ENCODE assay signal across 16 mouse cellular contexts in the genomic region with DNA sequence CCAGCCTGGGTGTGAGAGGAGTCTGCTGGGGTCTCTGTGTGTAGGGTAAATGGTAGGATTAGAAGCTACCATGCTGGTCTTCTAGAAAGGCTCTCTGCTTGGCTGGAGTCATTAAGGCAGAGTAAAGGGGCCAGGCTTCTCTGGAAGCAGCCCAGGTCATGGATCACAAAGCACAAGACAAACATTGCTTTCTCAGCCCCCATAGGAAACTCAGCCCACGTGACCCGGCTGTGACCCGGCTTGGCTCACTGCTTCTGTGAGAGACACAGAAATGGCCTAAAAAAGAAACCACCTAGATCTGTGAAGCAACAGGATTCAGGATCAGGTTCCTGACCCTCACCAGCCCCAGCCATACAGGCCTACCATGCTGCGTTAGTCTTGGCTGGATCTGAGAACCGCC. TPM values are rescaled to one million over a fixed set of nuclear protein-coding genes. Genes with fewer than 3 reads are reported as not detected.
DNase-seq lines count a peak whose midpoint lies in the region; ATAC-seq and TF ChIP-seq lines count a peak whose summit lies in the region.
"Had no signal": no experiment of that assay in that cellular context is flagged by ENCODE, and none has a peak within 500 bp of the region (broad histone marks: within the 10 kb centered on the region; RNA-seq: fewer than 3 reads in every experiment).

No protein-coding gene starts in this region.

- peak; percentile 40; the same call in 1 of the 2 replicates for TF ChIP-seq EP300 in CH12.LX (IDR thresholded peaks at IDR 0.05; ENCODE audit: low read length)

- H3K36me3 ChIP-seq in heart, embryonic 10.5 days, result no peaks in the 10 kb centered on the region
- peaks cover 4 to 6% of the 10 kb centered on the region in 2 experiments for H3K36me3 ChIP-seq in CH12.LX (replicated peaks in 1 of 2; ENCODE audit: control insufficient read depth in 1 of 2, insufficient read depth in 1 of 2, low read length in 1 of 2)
- no peaks in the 10 kb centered on the region for H3K36me3 ChIP-seq in kidney, embryonic 14.5 days (ENCODE audit: control insufficient read depth, insufficient read depth, low read length)
- H3K36me3 ChIP-seq in forebrain, embryonic 16.5 days (ENCODE audit: control insufficient read depth, insufficient read depth), result no peaks in the 10 kb centered on the region
- H3K36me3 ChIP-seq: limb, embryonic 12.5 days had no signal

- TF ChIP-seq POLR2A in CH12.LX (IDR thresholded peaks at IDR 0.05; ENCODE audit: low read depth, low read length), result no peak

- ATAC-seq in kidney, embryonic 14.5 days (ENCODE audit: low FRiP score, low TSS enrichment), result peak; percentile 73
- no peak for ATAC-seq in forebrain, embryonic 16.5 days
- ATAC-seq in erythroblast, adult 5-6 weeks (replicated peaks; ENCODE audit: low FRiP score, poor library complexity, severe bottlenecking), result no peak
- ATAC-seq: forebrain, embryonic 13.5 days had no signal

- no peak for DNase-seq in heart, embryonic 10.5 days (ENCODE audit: low spot score)
- no peak for DNase-seq in heart, postnatal 14 days
- peak; percentile 86 for DNase-seq in CH12.LX (ENCODE audit: extremely low read depth)
- DNase-seq in spleen, adult 12 weeks (ENCODE audit: low spot score), result peak; percentile 54
- DNase-seq in frontal cortex, adult 2 months (ENCODE audit: extremely low spot score in 1 of 2, low spot score in 1 of 2), result no peak
- DNase-seq: adrenal gland, postnatal 14 days; heart, postnatal 10 days had no signal

- 0 out of 2 replicates have a peak, but pooled peaks cover 2% of the 10 kb centered on the region for H3K27me3 ChIP-seq in heart, embryonic 10.5 days (ENCODE audit: insufficient read depth, poor library complexity, severe bottlenecking)
- no peaks in the 10 kb centered on the region for H3K27me3 ChIP-seq in CH12.LX (replicated peaks)
- H3K27me3 ChIP-seq in kidney, embryonic 14.5 days (ENCODE audit: control insufficient read depth, insufficient read depth, low read length), result no peaks in the 10 kb centered on the region
- H3K27me3 ChIP-seq in forebrain, embryonic 16.5 days (replicated peaks; ENCODE audit: control insufficient read depth, insufficient read depth, low read length), result no peaks in the 10 kb centered on the region
- H3K27me3 ChIP-seq: forebrain, embryonic 13.5 days; limb, embryonic 12.5 days had no signal

- 70% methylated on average over 5 of the region's 5 CpGs for WGBS in heart, embryonic 10.5 days
- 23% methylated on average over 5 of the region's 5 CpGs for WGBS in kidney, embryonic 14.5 days
- WGBS in forebrain, embryonic 16.5 days, result 62% methylated on average over 5 of the region's 5 CpGs

- intact Hi-C loops in heart, postnatal 14 days (cut with DNase I), result loop anchor here (1.0 kb wide), 1 partner anchor 23 kb away; no protein-coding TSS in a partner anchor

- in situ Hi-C loops in CH12.LX (cut with MboI; ENCODE audit: low pct_ligation_motif_present, low pct_unique_long_range_greater_than_20kb, low sequenced_read_pairs), result loop anchor here (5.0 to 25.0 kb wide), 4 partner anchors 38 to 437 kb away; a partner anchor contains a TSS

- H3K4me3 ChIP-seq in heart, embryonic 10.5 days, result no peak overlapping the region
- H3K4me3 ChIP-seq in CH12.LX (replicated peaks in 1 of 3; ENCODE audit: low read depth in 2 of 3, low read length in 2 of 3, poor library complexity in 1 of 3), result no peak overlapping the region
- H3K4me3 ChIP-seq in kidney, embryonic 14.5 days (ENCODE audit: low read length), result no peak overlapping the region
- no peak overlapping the region for H3K4me3 ChIP-seq in forebrain, embryonic 16.5 days (replicated peaks; ENCODE audit: low read length)
- H3K4me3 ChIP-seq: forebrain, embryonic 13.5 days; limb, embryonic 12.5 days had no signal

- peak overlapping the region; percentile 70 for H3K4me2 ChIP-seq in CH12.LX (ENCODE audit: insufficient read depth, low read depth, poor library complexity, severe bottlenecking)
- H3K4me2 ChIP-seq in kidney, embryonic 14.5 days (replicated peaks; ENCODE audit: low read depth, low read length), result no peak overlapping the region
- no peak overlapping the region for H3K4me2 ChIP-seq in forebrain, embryonic 16.5 days (ENCODE audit: low read length)
- H3K4me2 ChIP-seq: forebrain, embryonic 13.5 days; limb, embryonic 12.5 days had no signal

- peak overlapping the region; percentile 71 for H3K27ac ChIP-seq in heart, embryonic 10.5 days
- H3K27ac ChIP-seq in CH12.LX (ENCODE audit: insufficient read depth, low read depth), result peak overlapping the region; percentile 77
- H3K27ac ChIP-seq in kidney, embryonic 14.5 days (ENCODE audit: low read depth, low read length), result peak overlapping the region; percentile 39; the same call in 1 of the 2 replicates
- H3K27ac ChIP-seq in forebrain, embryonic 16.5 days (ENCODE audit: low read length), result no peak overlapping the region
- H3K27ac ChIP-seq: forebrain, embryonic 13.5 days; limb, embryonic 12.5 days had no signal

- H3K79me2 ChIP-seq in CH12.LX (replicated peaks; ENCODE audit: control insufficient read depth, extremely low read depth, insufficient read depth, poor library complexity, severe bottlenecking), result no peaks in the 10 kb centered on the region

- dilution Hi-C loops in CH12.LX (cut with MboI; ENCODE audit: extremely low pct_ligation_motif_present, extremely low pct_unique_long_range_greater_than_20kb, low sequenced_read_pairs), result no loop called here

- H3K4me1 ChIP-seq in heart, embryonic 10.5 days, result peaks cover 49% of the 10 kb centered on the region
- peaks cover 26 to 52% of the 10 kb centered on the region in 2 experiments for H3K4me1 ChIP-seq in CH12.LX (ENCODE audit: control insufficient read depth in 1 of 2, insufficient read depth in 2 of 2)
- peaks cover 14% of the 10 kb centered on the region for H3K4me1 ChIP-seq in kidney, embryonic 14.5 days (ENCODE audit: control insufficient read depth, insufficient read depth, low read length)
- no peaks in the 10 kb centered on the region for H3K4me1 ChIP-seq in forebrain, embryonic 16.5 days (replicated peaks; ENCODE audit: control insufficient read depth, insufficient read depth, low read length)
- H3K4me1 ChIP-seq: forebrain, embryonic 13.5 days had no signal

- no peaks in the 10 kb centered on the region for H3K9me3 ChIP-seq in heart, embryonic 10.5 days
- H3K9me3 ChIP-seq in CH12.LX (replicated peaks; ENCODE audit: low read length), result no peaks in the 10 kb centered on the region
- H3K9me3 ChIP-seq in kidney, embryonic 14.5 days (ENCODE audit: control insufficient read depth, low read length), result no peaks in the 10 kb centered on the region
- no peaks in the 10 kb centered on the region for H3K9me3 ChIP-seq in forebrain, embryonic 16.5 days (ENCODE audit: control insufficient read depth, low read length)
- H3K9me3 ChIP-seq: forebrain, embryonic 13.5 days; limb, embryonic 12.5 days had no signal

- H3K9ac ChIP-seq in CH12.LX (ENCODE audit: insufficient read depth, low read depth), result peak overlapping the region; percentile 38
- no peak overlapping the region for H3K9ac ChIP-seq in kidney, embryonic 14.5 days (ENCODE audit: low read depth, low read length)
- H3K9ac ChIP-seq in forebrain, embryonic 16.5 days (replicated peaks; ENCODE audit: low read depth, low read length), result no peak overlapping the region
- H3K9ac ChIP-seq: forebrain, embryonic 13.5 days; limb, embryonic 12.5 days had no signal

- TF ChIP-seq RAD21 in CH12.LX (IDR thresholded peaks at IDR 0.05; ENCODE audit: low read depth, low read length), result no peak; the same call in 1 of the 2 replicates

- no peak for TF ChIP-seq CTCF in CH12.LX (conservative IDR thresholded peaks at IDR 0.05 in 1 of 2, IDR thresholded peaks at IDR 0.05 in 1 of 2; ENCODE audit: low read depth in 2 of 2, low read length in 2 of 2)

RNA-seq across cellular contexts. Expression of a gene that starts 10.3 kb away (rescaled TPM):
- 0.39 and 0.87 TPM in 2 replicates for polyA plus RNA-seq in heart, embryonic 10.5 days (2016; fragmentation: Nextera tagmentation; extraction: Ambion mirVana)
- total RNA-seq in heart, postnatal 14 days (2021), result 1 to 10 TPM; 1.8 to 2.0 TPM
- total RNA-seq in CH12.LX (2012; rRNA removed) (503 and 527 TPM in 2 replicates), CH12.LX (2014; rRNA removed) (636 and 689 TPM in 2 replicates)
- 678 and 741 TPM in 2 replicates for polyA plus RNA-seq in CH12.LX (2012; ENCODE audit: insufficient read length, low read depth)
- polyA plus RNA-seq in kidney, embryonic 14.5 days (2014; fragmentation: Nextera tagmentation; extraction: Ambion mirVana), result 7.3 and 7.4 TPM in 2 replicates
- 0.65 and 0.75 TPM in 2 replicates for polyA plus RNA-seq in forebrain, embryonic 16.5 days (2015; fragmentation: Nextera tagmentation; extraction: Ambion mirVana)
- polyA plus RNA-seq in frontal cortex, adult 2 months (2012; rRNA removed), result 0.50 and 0.86 TPM in 2 replicates
- total RNA-seq in erythroblast, adult 5-6 weeks (2015; ENCODE audit: low replicate concordance), result 10.7 and 16.1 TPM in 2 replicates
- total RNA-seq in erythroblast, adult 5-6 weeks (2017; ENCODE audit: low replicate concordance), result 3.2 and 7.2 TPM in 2 replicates

RNA-seq across cellular contexts. Expression of a gene that starts 23.2 kb away (rescaled TPM):
- not detected in 2 replicates for polyA plus RNA-seq in heart, embryonic 10.5 days (2016; fragmentation: Nextera tagmentation; extraction: Ambion mirVana)
- total RNA-seq in heart, postnatal 14 days (2021), result not detected
- total RNA-seq in CH12.LX (2012; rRNA removed), result 0.38 and 0.46 TPM in 2 replicates
- total RNA-seq in CH12.LX (2014; rRNA removed), result 0.31 and 0.68 TPM in 2 replicates
- 0.76 and 1.0 TPM in 2 replicates for polyA plus RNA-seq in CH12.LX (2012; ENCODE audit: insufficient read length, low read depth)
- not detected in 2 replicates for polyA plus RNA-seq in kidney, embryonic 14.5 days (2014; fragmentation: Nextera tagmentation; extraction: Ambion mirVana)
- polyA plus RNA-seq in forebrain, embryonic 16.5 days (2015; fragmentation: Nextera tagmentation; extraction: Ambion mirVana), result not detected in 2 replicates
- polyA plus RNA-seq in frontal cortex, adult 2 months (2012; rRNA removed), result 2.1 TPM in 1 of 2 replicates, not detected in the other
- not detected in 2 replicates for total RNA-seq in erythroblast, adult 5-6 weeks (2015; ENCODE audit: low replicate concordance)
- not detected in 2 replicates for total RNA-seq in erythroblast, adult 5-6 weeks (2017; ENCODE audit: low replicate concordance)
- total RNA-seq: adrenal gland, postnatal 14 days; heart, postnatal 10 days; layer of hippocampus, postnatal 25 days had no signal
- polyA plus RNA-seq: embryonic facial prominence, embryonic 11.5 days; forebrain, embryonic 13.5 days; gonadal fat pad, adult 2 months; limb, embryonic 12.5 days; midbrain, postnatal 0 days had no signal

RNA-seq across cellular contexts. Expression of a gene that starts 28.2 kb away (rescaled TPM):
- 0.20 and 0.44 TPM in 2 replicates for polyA plus RNA-seq in heart, embryonic 10.5 days (2016; fragmentation: Nextera tagmentation; extraction: Ambion mirVana)
- total RNA-seq in heart, postnatal 14 days (2021), result 1 to 10 TPM; 6.8 to 7.9 TPM
- total RNA-seq in CH12.LX (2012; rRNA removed) (0.50 and 0.64 TPM in 2 replicates), CH12.LX (2014; rRNA removed) (0.55 and 0.57 TPM in 2 replicates)
- polyA plus RNA-seq in CH12.LX (2012; ENCODE audit: insufficient read length, low read depth), result 0.97 and 1.00 TPM in 2 replicates
- 0.29 and 0.35 TPM in 2 replicates for polyA plus RNA-seq in kidney, embryonic 14.5 days (2014; fragmentation: Nextera tagmentation; extraction: Ambion mirVana)
- 0.03 TPM in 1 of 2 replicates, not detected in the other for polyA plus RNA-seq in forebrain, embryonic 16.5 days (2015; fragmentation: Nextera tagmentation; extraction: Ambion mirVana)
- polyA plus RNA-seq in frontal cortex, adult 2 months (2012; rRNA removed), result 0.04 and 0.29 TPM in 2 replicates
- total RNA-seq in erythroblast, adult 5-6 weeks (2015; ENCODE audit: low replicate concordance), result not detected in 2 replicates
- total RNA-seq in erythroblast, adult 5-6 weeks (2017; ENCODE audit: low replicate concordance), result not detected in 2 replicates
- total RNA-seq: midbrain, postnatal 0 days had no signal
- polyA plus RNA-seq: forebrain, embryonic 13.5 days had no signal

RNA-seq across cellular contexts. Expression of a gene that starts 40.4 kb away (rescaled TPM):
- 0.11 and 0.21 TPM in 2 replicates for polyA plus RNA-seq in heart, embryonic 10.5 days (2016; fragmentation: Nextera tagmentation; extraction: Ambion mirVana)
- total RNA-seq in heart, postnatal 14 days (2021), result 1 to 10 TPM; 1.0 to 1.7 TPM
- total RNA-seq in CH12.LX (2012; rRNA removed), result 0.17 TPM in 1 of 2 replicates, not detected in the other
- total RNA-seq in CH12.LX (2014; rRNA removed), result not detected in 2 replicates
- 0.21 TPM in 1 of 2 replicates, not detected in the other for polyA plus RNA-seq in CH12.LX (2012; ENCODE audit: insufficient read length, low read depth)
- 0.46 and 0.49 TPM in 2 replicates for polyA plus RNA-seq in kidney, embryonic 14.5 days (2014; fragmentation: Nextera tagmentation; extraction: Ambion mirVana)
- polyA plus RNA-seq in forebrain, embryonic 16.5 days (2015; fragmentation: Nextera tagmentation; extraction: Ambion mirVana), result not detected in 2 replicates
- 0.15 TPM in 1 of 2 replicates, not detected in the other for polyA plus RNA-seq in frontal cortex, adult 2 months (2012; rRNA removed)
- not detected in 2 replicates for total RNA-seq in erythroblast, adult 5-6 weeks (2015; ENCODE audit: low replicate concordance)
- not detected in 2 replicates for total RNA-seq in erythroblast, adult 5-6 weeks (2017; ENCODE audit: low replicate concordance)
- total RNA-seq: adrenal gland, postnatal 14 days; layer of hippocampus, postnatal 25 days had no signal
- polyA plus RNA-seq: embryonic facial prominence, embryonic 11.5 days; forebrain, embryonic 13.5 days; limb, embryonic 12.5 days; midbrain, postnatal 0 days had no signal

RNA-seq across cellular contexts. Expression of a gene that starts 48.4 kb away (rescaled TPM):
- 0.18 and 0.40 TPM in 2 replicates for polyA plus RNA-seq in heart, embryonic 10.5 days (2016; fragmentation: Nextera tagmentation; extraction: Ambion mirVana)
- under 1 TPM in 1 of 2 experiments, not detected in 1; 0.07 TPM for total RNA-seq in heart, postnatal 14 days (2021)
- total RNA-seq in CH12.LX (2012; rRNA removed), result 4.2 and 5.9 TPM in 2 replicates
- total RNA-seq in CH12.LX (2014; rRNA removed), result 0.68 and 0.82 TPM in 2 replicates
- 0.64 and 0.99 TPM in 2 replicates for polyA plus RNA-seq in CH12.LX (2012; ENCODE audit: insufficient read length, low read depth)
- 0.81 and 1.2 TPM in 2 replicates for polyA plus RNA-seq in kidney, embryonic 14.5 days (2014; fragmentation: Nextera tagmentation; extraction: Ambion mirVana)
- 0.11 and 0.17 TPM in 2 replicates for polyA plus RNA-seq in forebrain, embryonic 16.5 days (2015; fragmentation: Nextera tagmentation; extraction: Ambion mirVana)
- polyA plus RNA-seq in frontal cortex, adult 2 months (2012; rRNA removed), result 0.23 and 0.28 TPM in 2 replicates
- total RNA-seq in erythroblast, adult 5-6 weeks (2015; ENCODE audit: low replicate concordance), result 0.42 TPM in 1 of 2 replicates, not detected in the other
- 0.56 TPM in 1 of 2 replicates, not detected in the other for total RNA-seq in erythroblast, adult 5-6 weeks (2017; ENCODE audit: low replicate concordance)

Comparison
In these comparisons a context has a peak if more than half of its experiments do, and no peak if none do; other contexts are left out.
1. DNase-seq: peak in CH12.LX (single experiment) and spleen, adult 12 weeks (single experiment); none in heart, embryonic 10.5 days (single experiment), heart, postnatal 14 days (0 of 2) and frontal cortex, adult 2 months (0 of 2).
2. RNA of a gene that starts 10.3 kb away (polyA plus RNA-seq): 678 to 741 TPM in CH12.LX; 7.3 to 7.4 TPM in kidney, embryonic 14.5 days, 0.39 to 0.87 TPM in heart, embryonic 10.5 days, 0.50 to 0.86 TPM in frontal cortex, adult 2 months and 0.65 to 0.75 TPM in forebrain, embryonic 16.5 days; every median in the first group is over 10 times any median in the second.